Mouse (Mus musculus): ENCODE results near the gene Srek1ip1. TPM values are rescaled to one million over a fixed set of nuclear protein-coding genes. Genes with fewer than 3 reads are reported as not detected.

Gene Srek1ip1
- polyA plus RNA-seq, 1 experiment from 2014 or later: 21.6 TPM

DNA sequence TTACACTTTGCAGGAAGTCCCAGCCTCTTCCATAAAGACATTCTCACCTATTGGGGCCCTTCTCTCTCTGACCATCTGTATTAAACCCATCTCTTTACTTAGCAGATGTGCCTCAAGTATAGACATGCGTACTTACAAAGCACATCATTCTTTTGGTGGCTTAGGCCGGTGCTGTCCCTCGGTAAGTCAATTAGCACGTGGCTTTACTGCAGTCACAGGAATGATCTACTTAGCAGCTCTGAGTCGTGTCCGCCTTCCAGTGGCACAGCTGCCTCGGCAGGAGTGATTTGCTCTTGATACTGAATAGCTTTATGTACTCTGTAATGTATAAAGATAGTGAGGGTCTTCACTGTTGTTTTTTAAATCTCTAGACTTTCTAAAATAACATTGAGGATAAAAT is 45.3 kb downstream of the Srek1ip1 start:
- Histone ChIP-seq H3K36me3 (ENCODE audit: insufficient read depth) (peaks cover 43% of the 10 kb centered on the region), H3K27ac (ENCODE audit: low read depth) (no peak overlapping the region), H3K27me3 (ENCODE audit: insufficient read depth, low read length) (no peaks in the 10 kb centered on the region), H3K9me3 (ENCODE audit: low read depth, low read length) (no peaks in the 10 kb centered on the region), H3K4me2 (no peak overlapping the region), H3K4me3 (ENCODE audit: low read depth, low read length) (no peak overlapping the region), H3K9ac (no peak overlapping the region), H3K4me1 (ENCODE audit: insufficient read depth) (no peaks in the 10 kb centered on the region)
- DNase-seq: no peak
- WGBS: 69% methylated on average over 7 of the region's 7 CpGs
- no peak for ATAC-seq (ENCODE audit: insufficient read depth)
- TF ChIP-seq CTCF (IDR thresholded peaks at IDR 0.05; ENCODE audit: low read depth): no peak

DNA sequence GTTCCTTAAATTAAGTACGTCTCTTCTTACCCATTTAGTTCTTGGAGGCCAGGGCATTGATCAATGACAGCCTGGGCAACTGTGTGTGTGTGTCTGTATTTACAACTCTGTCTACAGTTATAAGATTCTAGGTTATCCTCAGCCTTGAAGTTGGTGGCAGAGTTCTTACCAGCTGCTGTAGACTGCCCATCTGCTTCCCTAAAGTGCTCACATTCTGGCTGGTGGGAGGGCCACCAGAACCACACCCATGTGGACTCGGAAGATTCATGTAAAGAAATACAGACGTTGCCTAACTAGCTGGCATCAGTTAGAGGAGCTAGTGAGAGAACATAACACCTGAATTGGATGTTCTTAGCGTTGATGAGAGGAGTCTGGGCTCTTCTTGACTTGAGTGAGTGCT is 49.7 kb downstream of the Srek1ip1 start:
- Histone ChIP-seq H3K4me1 (ENCODE audit: insufficient read depth) (no peaks in the 10 kb centered on the region), H3K9ac (no peak overlapping the region), H3K9me3 (ENCODE audit: low read depth, low read length) (no peaks in the 10 kb centered on the region), H3K36me3 (ENCODE audit: insufficient read depth) (peaks cover 16% of the 10 kb centered on the region), H3K4me2 (no peak overlapping the region), H3K4me3 (ENCODE audit: low read depth, low read length) (no peak overlapping the region), H3K27ac (ENCODE audit: low read depth) (no peak overlapping the region), H3K27me3 (ENCODE audit: insufficient read depth, low read length) (no peaks in the 10 kb centered on the region)
- ATAC-seq (ENCODE audit: insufficient read depth) (no peak), DNase-seq (no peak)
- TF ChIP-seq CTCF (IDR thresholded peaks at IDR 0.05; ENCODE audit: low read depth): no peak
- 57% methylated on average over 4 of the region's 4 CpGs for WGBS

DNA sequence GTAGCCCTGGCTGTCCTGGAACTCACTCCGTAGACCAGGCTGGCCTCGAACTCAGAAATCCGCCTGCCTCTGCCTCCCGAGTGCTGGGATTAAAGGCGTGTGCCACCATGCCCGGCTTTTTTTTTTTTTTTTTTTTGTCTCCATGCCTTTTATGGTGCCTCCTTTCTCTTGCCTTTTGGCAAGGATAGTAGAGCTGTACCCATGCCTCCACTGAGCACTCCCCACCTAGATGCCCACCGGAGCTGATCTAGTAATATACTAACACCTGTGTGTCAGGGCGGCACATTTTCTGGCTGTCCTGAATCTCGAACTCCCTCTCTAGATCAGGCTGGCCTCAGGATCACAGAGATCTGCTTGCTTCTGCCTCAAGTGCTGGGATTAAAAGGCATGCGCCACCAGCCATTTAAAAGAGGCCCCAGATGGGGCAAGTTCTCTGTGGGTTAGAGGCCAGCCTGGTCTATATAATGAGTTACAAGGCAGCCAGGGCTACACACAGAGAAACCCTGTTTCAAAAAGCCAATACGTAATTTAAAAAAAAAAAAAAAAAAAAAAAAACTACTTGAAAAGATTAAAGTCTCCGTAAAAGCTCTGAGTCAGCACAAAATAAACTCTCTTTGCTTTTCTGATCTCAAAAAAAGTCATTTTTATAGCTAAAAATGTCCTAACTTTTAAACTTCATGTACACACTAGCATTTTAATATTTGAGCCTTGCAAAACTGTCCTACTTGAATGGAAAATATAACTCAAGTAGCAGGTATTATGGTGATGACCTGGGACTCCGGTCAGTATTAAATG is 51.2 kb downstream of the Srek1ip1 start:
- H3K27me3 ChIP-seq (ENCODE audit: insufficient read depth, low read length): no peaks in the 10 kb centered on the region
- H3K4me2 ChIP-seq: no peak overlapping the region
- DNase-seq: no peak
- H3K27ac ChIP-seq (ENCODE audit: low read depth): no peak overlapping the region
- H3K9ac ChIP-seq: no peak overlapping the region
- WGBS: 80% methylated on average over 11 of the region's 13 CpGs
- ATAC-seq (ENCODE audit: insufficient read depth): no peak
- TF ChIP-seq CTCF (IDR thresholded peaks at IDR 0.05; ENCODE audit: low read depth): no peak
- H3K9me3 ChIP-seq (ENCODE audit: low read depth, low read length): no peaks in the 10 kb centered on the region
- no peaks in the 10 kb centered on the region for H3K4me1 ChIP-seq (ENCODE audit: insufficient read depth)
- H3K36me3 ChIP-seq (ENCODE audit: insufficient read depth): peaks cover 4% of the 10 kb centered on the region; the same call in 1 of the 2 replicates
- no peak overlapping the region for H3K4me3 ChIP-seq (ENCODE audit: low read depth, low read length)

GRCm38 (mm10) chr13:104853645-104854044 is 61.4 kb downstream of the Srek1ip1 start:
- H3K36me3 ChIP-seq (ENCODE audit: insufficient read depth): no peaks in the 10 kb centered on the region
- no peak for TF ChIP-seq CTCF (IDR thresholded peaks at IDR 0.05; ENCODE audit: low read depth)
- H3K4me2 ChIP-seq: no peak overlapping the region
- ATAC-seq (ENCODE audit: insufficient read depth) (no peak), DNase-seq (no peak)
- no peaks in the 10 kb centered on the region for H3K27me3 ChIP-seq (ENCODE audit: insufficient read depth, low read length)
- H3K9ac ChIP-seq: no peak overlapping the region
- H3K27ac ChIP-seq (ENCODE audit: low read depth): no peak overlapping the region
- H3K9me3 ChIP-seq (ENCODE audit: low read depth, low read length): no peaks in the 10 kb centered on the region
- H3K4me3 ChIP-seq (ENCODE audit: low read depth, low read length): no peak overlapping the region
- WGBS: 67% methylated on average over 2 of the region's 2 CpGs
- H3K4me1 ChIP-seq (ENCODE audit: insufficient read depth): no peaks in the 10 kb centered on the region

DNA sequence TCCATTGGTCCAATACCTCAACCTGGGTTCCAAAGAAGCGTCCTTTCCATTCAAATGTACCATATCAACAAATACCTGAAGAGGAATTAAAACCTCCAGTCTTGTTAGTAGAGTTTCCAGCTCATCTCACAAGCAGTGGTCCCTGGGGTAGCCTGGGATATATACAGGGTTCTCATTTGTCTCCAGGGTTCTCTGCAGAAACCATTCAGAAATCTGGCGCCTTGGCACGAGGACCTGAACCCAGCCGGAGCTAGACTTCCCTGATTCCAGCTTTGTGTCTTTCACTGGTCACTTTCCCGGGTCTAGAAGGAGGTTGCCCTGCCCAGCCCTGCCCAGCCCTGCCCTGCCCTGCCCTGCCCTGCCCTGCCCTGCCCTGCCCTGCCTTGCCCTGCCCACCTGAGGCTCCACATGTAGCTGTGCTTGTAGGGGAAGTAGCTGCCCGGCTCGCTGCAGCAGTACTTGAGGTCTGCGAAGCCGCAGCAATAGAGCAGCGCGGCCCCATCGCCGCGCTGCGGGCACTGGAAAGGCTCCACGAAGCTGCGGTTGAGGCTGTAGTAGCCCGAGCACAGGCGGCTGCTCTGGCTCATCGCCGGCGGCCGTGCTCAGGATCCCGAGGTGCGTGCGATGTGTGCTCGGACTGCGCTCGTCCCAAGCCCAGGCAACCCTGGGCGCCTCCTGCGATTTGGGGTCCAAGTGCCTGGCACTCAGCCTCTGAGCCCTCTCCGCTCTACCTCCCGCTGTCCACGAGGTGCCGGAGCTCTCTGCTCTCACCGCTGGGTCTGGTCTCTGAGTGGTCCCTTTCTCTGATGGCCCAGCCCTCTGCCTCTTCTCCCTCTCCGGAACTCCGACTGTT is 71.1 kb downstream of the Srek1ip1 start, which contains the start of gene Shisal2b:
Gene Shisal2b, minus strand, starts transcription at position 767 of the 853 bp plus-strand sequence.
- peak within 1 kb of the TSS; percentile 92 for H3K4me2 ChIP-seq
- H3K4me3 ChIP-seq (ENCODE audit: low read depth, low read length): peak within 1 kb of the TSS; percentile 43
- no peaks in the 10 kb centered on the region for H3K36me3 ChIP-seq (ENCODE audit: insufficient read depth)
- peak; percentile 78 for DNase-seq
- no peak for TF ChIP-seq CTCF (IDR thresholded peaks at IDR 0.05; ENCODE audit: low read depth)
- peak within 1 kb of the TSS; percentile 49 for H3K9ac ChIP-seq
- H3K27me3 ChIP-seq (ENCODE audit: insufficient read depth, low read length): peaks cover 10% of the 10 kb centered on the region; the same call in 1 of the 2 replicates
- ATAC-seq (ENCODE audit: insufficient read depth): peak; percentile 94
- H3K4me1 ChIP-seq (ENCODE audit: insufficient read depth): no peaks in the 10 kb centered on the region
- WGBS: 4% methylated on average over 38 of the region's 38 CpGs
- no peak within 1 kb of the TSS for H3K27ac ChIP-seq (ENCODE audit: low read depth)
- no peaks in the 10 kb centered on the region for H3K9me3 ChIP-seq (ENCODE audit: low read depth, low read length)

DNA sequence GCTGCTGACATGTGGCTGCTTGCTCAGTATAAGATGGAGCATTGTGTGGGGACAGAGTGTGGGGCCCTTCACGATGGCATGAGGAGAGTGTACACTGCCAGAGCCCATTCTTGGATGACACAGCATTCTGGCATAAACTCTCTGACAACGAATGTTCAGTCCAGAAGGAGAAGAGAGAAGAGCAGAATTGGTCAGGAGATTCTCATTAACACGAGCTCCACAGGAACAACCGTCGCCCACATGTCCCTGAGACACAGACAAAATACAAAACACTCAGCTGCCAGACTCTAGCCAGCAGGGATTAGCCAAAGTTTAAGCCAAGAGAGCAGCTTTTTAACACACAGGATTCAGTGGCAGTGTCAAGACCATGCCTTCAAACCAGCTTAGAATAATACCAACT is 74.4 kb downstream of the Srek1ip1 start:
- WGBS: 74% methylated on average over 5 of the region's 5 CpGs
- H3K27me3 ChIP-seq (ENCODE audit: insufficient read depth, low read length): peaks cover 6% of the 10 kb centered on the region; the same call in 1 of the 2 replicates
- ATAC-seq (ENCODE audit: insufficient read depth) (no peak), DNase-seq (no peak)
- H3K4me3 ChIP-seq (ENCODE audit: low read depth, low read length): no peak overlapping the region
- no peaks in the 10 kb centered on the region for H3K4me1 ChIP-seq (ENCODE audit: insufficient read depth)
- no peaks in the 10 kb centered on the region for H3K36me3 ChIP-seq (ENCODE audit: insufficient read depth)
- no peak for TF ChIP-seq CTCF (IDR thresholded peaks at IDR 0.05; ENCODE audit: low read depth)
- H3K9me3 ChIP-seq (ENCODE audit: low read depth, low read length): no peaks in the 10 kb centered on the region
- H3K9ac ChIP-seq: no peak overlapping the region
- no peak overlapping the region for H3K27ac ChIP-seq (ENCODE audit: low read depth)
- no peak overlapping the region for H3K4me2 ChIP-seq

DNA sequence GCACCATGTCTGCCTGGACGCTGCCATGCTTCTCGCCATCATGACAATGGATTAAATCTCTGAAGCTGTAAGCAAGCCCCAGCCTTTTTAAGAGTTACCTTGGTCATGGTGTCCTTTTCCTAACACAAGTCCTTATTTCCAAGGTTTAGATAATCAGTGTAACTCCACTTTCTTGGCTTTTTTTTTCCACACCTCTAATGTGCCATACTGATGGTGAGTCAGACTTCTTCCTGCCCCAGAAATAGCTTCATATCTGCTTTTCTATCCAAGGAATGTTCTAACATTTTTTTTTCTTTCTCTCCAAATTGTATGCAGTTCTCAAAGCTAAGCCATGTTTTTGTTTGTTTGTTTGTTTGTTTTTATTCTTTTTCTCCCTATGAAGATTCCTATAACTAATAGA is 77.6 kb downstream of the Srek1ip1 start:
- no peak overlapping the region for H3K27ac ChIP-seq (ENCODE audit: low read depth)
- ATAC-seq (ENCODE audit: insufficient read depth): no peak
- H3K36me3 ChIP-seq (ENCODE audit: insufficient read depth): no peaks in the 10 kb centered on the region
- no peaks in the 10 kb centered on the region for H3K4me1 ChIP-seq (ENCODE audit: insufficient read depth)
- no peaks in the 10 kb centered on the region for H3K27me3 ChIP-seq (ENCODE audit: insufficient read depth, low read length)
- WGBS: 83% methylated on average over 2 of the region's 2 CpGs
- no peak overlapping the region for H3K4me2 ChIP-seq
- H3K9me3 ChIP-seq (ENCODE audit: low read depth, low read length): no peaks in the 10 kb centered on the region
- no peak for TF ChIP-seq CTCF (IDR thresholded peaks at IDR 0.05; ENCODE audit: low read depth)
- H3K9ac ChIP-seq: no peak overlapping the region
- no peak overlapping the region for H3K4me3 ChIP-seq (ENCODE audit: low read depth, low read length)
- DNase-seq: no peak
